Mouse (Mus musculus) erythroblast, embryonic 14.5 days (primary cell): ENCODE data around the gene Gspt1.

ENCODE experiments used
- GATA1 ChIP-seq: IDR thresholded peaks from 2 replicates; pipeline ENCODE4 v1.6.1; 2012; ENCODE audit warnings: low read length, inconsistent platforms, mixed read lengths
- TAL1 ChIP-seq: IDR thresholded peaks from 3 replicates; pipeline ENCODE4 v1.6.1; 2012; ENCODE audit warnings: low read length, inconsistent platforms, mixed read lengths

DNA sequence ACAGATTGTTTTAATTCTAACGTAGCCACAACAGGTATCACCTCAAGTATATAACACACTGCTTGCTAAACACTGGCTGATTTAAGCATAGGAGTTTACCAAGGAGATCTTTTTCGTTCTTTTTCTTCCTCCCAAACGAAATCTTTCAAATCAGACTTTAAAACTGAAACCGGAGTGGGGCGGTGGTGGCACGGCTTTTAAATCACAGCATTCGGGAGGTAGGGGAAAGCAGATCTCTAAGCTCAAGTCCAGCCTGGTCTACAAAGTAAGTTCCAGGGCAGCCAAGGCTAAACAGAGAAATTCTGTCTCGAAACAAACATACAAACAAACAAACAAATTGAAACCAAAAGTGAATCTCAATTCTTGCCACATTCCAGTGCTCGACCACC, 79.0 kb downstream of the Gspt1 start:
- TF ChIP-seq GATA1: no peak
- no peak for TF ChIP-seq TAL1
